Mouse (Mus musculus) CH12.LX (cell line): ENCODE results near the gene Afg1l.

Experiments
- CHD2 ChIP-seq: IDR thresholded peaks from 2 replicates; pipeline ENCODE4 v1.6.1; 2011; ENCODE audit warnings: low read length, improper control_type of control experiment
- CTCF ChIP-seq, 2 experiments: IDR thresholded peaks in 1 of 2; conservative IDR thresholded peaks in 1 of 2; 2 replicates each; pipeline ENCODE4 v1.5.1; 2011 to 2012; ENCODE audit warnings: low read depth in 2 of 2, low read length in 2 of 2, improper control_type of control experiment in 1 of 2, inconsistent platforms in 1 of 2, mild to moderate bottlenecking in 1 of 2, moderate library complexity in 1 of 2
- E2F4 ChIP-seq: IDR thresholded peaks from 2 replicates; pipeline ENCODE4 v1.6.1; 2011; ENCODE audit warnings: low read depth, low read length, improper control_type of control experiment; ENCODE audit not compliant: insufficient replicate concordance
- EP300 ChIP-seq: IDR thresholded peaks from 2 replicates; pipeline ENCODE4 v1.6.1; 2011; ENCODE audit warnings: low read length, improper control_type of control experiment
- HCFC1 ChIP-seq: IDR thresholded peaks from 2 replicates; pipeline ENCODE4 v1.6.1; 2012; ENCODE audit warnings: low read depth, mild to moderate bottlenecking, inconsistent platforms, low read length, improper control_type of control experiment
- JUND ChIP-seq: conservative IDR thresholded peaks from 2 replicates; pipeline ENCODE4 v1.6.1; 2011; ENCODE audit warnings: low read depth, low read length, improper control_type of control experiment
- POLR2A ChIP-seq: IDR thresholded peaks from 2 replicates; pipeline ENCODE4 v1.6.1; 2011; ENCODE audit warnings: low read depth, mild to moderate bottlenecking, improper control_type of control experiment, low read length
- POLR2AphosphoS2 ChIP-seq: IDR thresholded peaks from 2 replicates; pipeline ENCODE4 v1.6.1; 2011; ENCODE audit warnings: low read depth, low read length, improper control_type of control experiment
- RAD21 ChIP-seq: IDR thresholded peaks from 2 replicates; pipeline ENCODE4 v1.6.1; 2011; ENCODE audit warnings: low read depth, mild to moderate bottlenecking, low read length, improper control_type of control experiment, moderate library complexity
- SIN3A ChIP-seq: IDR thresholded peaks from 2 replicates; pipeline ENCODE4 v1.6.1; 2012; ENCODE audit warnings: low read length, improper control_type of control experiment, inconsistent platforms
- SMC3 ChIP-seq: IDR thresholded peaks from 2 replicates; pipeline ENCODE4 v1.6.1; 2011; ENCODE audit warnings: low read depth, low read length, improper control_type of control experiment
- USF1 ChIP-seq: IDR thresholded peaks from 2 replicates; pipeline ENCODE4 v1.6.1; 2014; ENCODE audit warnings: low read depth, mild to moderate bottlenecking, inconsistent platforms, low read length, improper control_type of control experiment
- ZNF384 ChIP-seq: IDR thresholded peaks from 2 replicates; pipeline ENCODE4 v1.6.1; 2012; ENCODE audit warnings: low read depth, low read length, improper control_type of control experiment, inconsistent platforms

GRCm38 (mm10) chr10:42502349-42503111 lies 24.2 kb upstream of the Afg1l start:
- TF ChIP-seq RAD21 (no peak; the same call in 1 of the 2 replicates), POLR2A (no peak), HCFC1 (peak; percentile 26; the same call in 1 of the 2 replicates), USF1 (no peak), CTCF (conservative IDR thresholded peaks at IDR 0.05 in 1 of 2, IDR thresholded peaks at IDR 0.05 in 1 of 2; ENCODE audit: low read depth in 2 of 2, low read length in 2 of 2) (no peak), POLR2AphosphoS2 (no peak), SIN3A (0 out of 2 replicates have a peak, but pooled peaks have one; percentile 2), CHD2 (peak; percentile 41; the same call in 1 of the 2 replicates), JUND (no peak), ZNF384 (peak; percentile 86), E2F4 (no peak), EP300 (no peak), SMC3 (no peak)
